Mouse (Mus musculus): ENCODE results near the gene Gm4922. TPM values are rescaled to one million over a fixed set of nuclear protein-coding genes. Genes with fewer than 3 reads are reported as not detected.

Gene Gm4922
- polyA plus RNA-seq, 1 experiment: not detected

GRCm38 (mm10) chr10:18769909-18770308 is 16.7 kb downstream of the Gm4922 start:
- Histone ChIP-seq H3K27ac (ENCODE audit: insufficient read depth, low read depth, low read length) (no peak overlapping the region), H3K4me1 (ENCODE audit: control insufficient read depth, insufficient read depth, insufficient read length, low read length) (no peaks in the 10 kb centered on the region)
- 55% methylated on average over 5 of the region's 5 CpGs for WGBS

GRCm38 (mm10) chr10:18760241-18760640 is 26.4 kb downstream of the Gm4922 start:
- H3K36me3 ChIP-seq (ENCODE audit: control insufficient read depth, insufficient read depth, low read length): no peaks in the 10 kb centered on the region
- no peak overlapping the region for H3K4me3 ChIP-seq (ENCODE audit: low read depth, low read length)
- no peak overlapping the region for H3K27ac ChIP-seq (ENCODE audit: insufficient read depth, low read depth, low read length)
- H3K27me3 ChIP-seq (ENCODE audit: control insufficient read depth, insufficient read depth, low read length): no peaks in the 10 kb centered on the region
- no peaks in the 10 kb centered on the region for H3K4me1 ChIP-seq (ENCODE audit: control insufficient read depth, insufficient read depth, insufficient read length, low read length)
- 61% methylated on average over 2 of the region's 2 CpGs for WGBS
- peak; percentile 61; the same call in 1 of the 2 replicates for TF ChIP-seq CTCF (IDR thresholded peaks at IDR 0.05; ENCODE audit: extremely low read depth, insufficient read length, insufficient replicate concordance, low read depth, low read length)
- TF ChIP-seq POLR2A (IDR thresholded peaks at IDR 0.05; ENCODE audit: low read depth, low read length): no peak

More at GRCm38 (mm10) chr10:18769909-18770308, 16.7 kb downstream of the Gm4922 start:
- Histone ChIP-seq H3K4me3 (ENCODE audit: low read depth, low read length) (no peak overlapping the region), H3K36me3 (ENCODE audit: control insufficient read depth, insufficient read depth, low read length) (no peaks in the 10 kb centered on the region), H3K27me3 (ENCODE audit: control insufficient read depth, insufficient read depth, low read length) (no peaks in the 10 kb centered on the region)
- TF ChIP-seq CTCF (IDR thresholded peaks at IDR 0.05; ENCODE audit: extremely low read depth, insufficient read length, insufficient replicate concordance, low read depth, low read length) (no peak), POLR2A (IDR thresholded peaks at IDR 0.05; ENCODE audit: low read depth, low read length) (no peak)

- Histone ChIP-seq H3K4me1 (ENCODE audit: control insufficient read depth, insufficient read depth, insufficient read length, low read length) (no peaks in the 10 kb centered on the region), H3K36me3 (ENCODE audit: control insufficient read depth, insufficient read depth, low read length) (no peaks in the 10 kb centered on the region), H3K27me3 (ENCODE audit: control insufficient read depth, insufficient read depth, low read length) (no peaks in the 10 kb centered on the region), H3K4me3 (ENCODE audit: low read depth, low read length) (no peak overlapping the region), H3K27ac (ENCODE audit: insufficient read depth, low read depth, low read length) (no peak overlapping the region)
- TF ChIP-seq POLR2A (IDR thresholded peaks at IDR 0.05; ENCODE audit: low read depth, low read length): no peak
- no peak for TF ChIP-seq CTCF (IDR thresholded peaks at IDR 0.05; ENCODE audit: extremely low read depth, insufficient read length, insufficient replicate concordance, low read depth, low read length)
- 81% methylated on average over 4 of the region's 4 CpGs for WGBS
Observed at GRCm38 (mm10) chr10:18750057-18750456, 36.5 kb downstream of the Gm4922 start.

- H3K27me3 ChIP-seq (ENCODE audit: control insufficient read depth, insufficient read depth, low read length): no peaks in the 10 kb centered on the region
- H3K4me1 ChIP-seq (ENCODE audit: control insufficient read depth, insufficient read depth, insufficient read length, low read length): peaks cover 2% of the 10 kb centered on the region; the same call in 1 of the 2 replicates
- H3K27ac ChIP-seq (ENCODE audit: insufficient read depth, low read depth, low read length): 0 out of 2 replicates have a peak within 1 kb of the TSS, but pooled peaks have one; percentile 17
- no peaks in the 10 kb centered on the region for H3K36me3 ChIP-seq (ENCODE audit: control insufficient read depth, insufficient read depth, low read length)
- no peak for TF ChIP-seq POLR2A (IDR thresholded peaks at IDR 0.05; ENCODE audit: low read depth, low read length)
- TF ChIP-seq CTCF (IDR thresholded peaks at IDR 0.05; ENCODE audit: extremely low read depth, insufficient read length, insufficient replicate concordance, low read depth, low read length): no peak
- WGBS: 2% methylated on average over 50 of the region's 50 CpGs
- peak within 1 kb of the TSS; percentile 64 for H3K4me3 ChIP-seq (ENCODE audit: low read depth, low read length)
Observed at GRCm38 (mm10) chr10:18743286-18744142, 43.1 kb downstream of the Gm4922 start, which contains the start of gene Arfgef3. TSS of gene Arfgef3 (minus strand) at chr10:18743949.

GRCm38 (mm10) chr10:18742086-18742485 is 44.5 kb downstream of the Gm4922 start:
- Histone ChIP-seq H3K27me3 (ENCODE audit: control insufficient read depth, insufficient read depth, low read length) (no peaks in the 10 kb centered on the region), H3K4me1 (ENCODE audit: control insufficient read depth, insufficient read depth, insufficient read length, low read length) (peaks cover 2% of the 10 kb centered on the region; the same call in 1 of the 2 replicates), H3K36me3 (ENCODE audit: control insufficient read depth, insufficient read depth, low read length) (no peaks in the 10 kb centered on the region), H3K4me3 (ENCODE audit: low read depth, low read length) (no peak overlapping the region), H3K27ac (ENCODE audit: insufficient read depth, low read depth, low read length) (no peak overlapping the region)
- 86% methylated on average over 6 of the region's 6 CpGs for WGBS
- TF ChIP-seq POLR2A (IDR thresholded peaks at IDR 0.05; ENCODE audit: low read depth, low read length) (no peak), CTCF (IDR thresholded peaks at IDR 0.05; ENCODE audit: extremely low read depth, insufficient read length, insufficient replicate concordance, low read depth, low read length) (no peak)

- Histone ChIP-seq H3K36me3 (ENCODE audit: control insufficient read depth, insufficient read depth, low read length) (no peaks in the 10 kb centered on the region), H3K4me1 (ENCODE audit: control insufficient read depth, insufficient read depth, insufficient read length, low read length) (peaks cover 2% of the 10 kb centered on the region; the same call in 1 of the 2 replicates), H3K27ac (ENCODE audit: insufficient read depth, low read depth, low read length) (no peak overlapping the region), H3K27me3 (ENCODE audit: control insufficient read depth, insufficient read depth, low read length) (no peaks in the 10 kb centered on the region), H3K4me3 (ENCODE audit: low read depth, low read length) (no peak overlapping the region)
- WGBS: 94% methylated on average over 8 of the region's 8 CpGs
- TF ChIP-seq POLR2A (IDR thresholded peaks at IDR 0.05; ENCODE audit: low read depth, low read length) (no peak), CTCF (IDR thresholded peaks at IDR 0.05; ENCODE audit: extremely low read depth, insufficient read length, insufficient replicate concordance, low read depth, low read length) (no peak)
Observed at GRCm38 (mm10) chr10:18741024-18741423, 45.6 kb downstream of the Gm4922 start.

Other genes starting within 250 kb of the Gm4922 start
- gene Hebp2, start 240.7 kb downstream of the Gm4922 start, polyA plus RNA-seq (2012; rRNA removed): 0.23 and 0.65 TPM in 2 replicates
- 2.0 and 2.3 TPM in 2 replicates for gene Arfgef3, start 42.8 kb downstream of the Gm4922 start, polyA plus RNA-seq (2012; rRNA removed)
- 198 and 422 TPM in 2 replicates for gene Perp, start 58.2 kb upstream of the Gm4922 start, polyA plus RNA-seq (2012; rRNA removed)
- gene Tnfaip3, start 228.9 kb upstream of the Gm4922 start, polyA plus RNA-seq (2012; rRNA removed): 4.1 and 7.4 TPM in 2 replicates